Mouse (Mus musculus): ENCODE data around the gene Mthfd1l. TPM values are rescaled to one million over a fixed set of nuclear protein-coding genes. Genes with fewer than 3 reads are reported as not detected.
A peak's percentile ranks its signal among the peaks of the same experiment; 100 is the strongest.

The Mthfd1l gene
- polyA plus RNA-seq, 1 experiment from 2014 or later = 26.0 TPM

DNA sequence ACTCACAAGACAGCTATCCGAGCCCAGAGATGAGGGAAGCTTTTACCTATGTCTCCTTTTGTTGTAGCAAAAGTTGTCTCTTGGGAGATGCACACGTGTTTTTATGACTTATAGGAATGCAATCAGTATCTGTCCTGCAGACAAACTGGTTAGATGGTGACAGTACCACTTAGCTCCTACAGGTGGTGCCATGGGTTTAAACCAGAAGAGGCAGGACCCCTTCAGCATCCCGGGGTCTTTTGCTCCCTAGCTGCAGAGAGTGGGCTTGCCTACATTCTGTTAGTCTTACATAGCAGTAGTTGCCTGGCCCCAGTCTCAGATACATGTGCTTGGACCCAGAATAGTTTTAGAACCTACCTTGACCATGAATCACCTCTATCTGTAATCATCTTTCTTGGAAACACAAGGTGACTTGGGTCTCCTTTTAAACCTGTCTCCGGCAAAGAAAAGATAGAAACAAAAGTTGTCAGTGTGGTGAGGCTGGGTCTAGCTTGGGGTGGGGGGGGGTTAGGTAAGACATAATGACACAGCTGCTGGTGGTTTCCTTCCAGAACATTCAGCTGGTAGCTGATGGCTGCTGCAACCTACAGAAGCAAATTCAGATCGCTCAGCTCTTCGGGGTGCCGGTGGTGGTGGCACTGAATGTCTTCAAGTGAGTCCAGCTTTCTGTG, 116.0 kb downstream of the Mthfd1l start:
- Histone ChIP-seq H3K36me3 (peaks cover 75% of the 10 kb centered on the region), H3K27ac (no peak overlapping the region), H3K4me2 (no peak overlapping the region), H3K9ac (no peak overlapping the region), H3K9me3 (replicated peaks) (no peaks in the 10 kb centered on the region), H3K4me3 (replicated peaks) (no peak overlapping the region), H3K27me3 (no peaks in the 10 kb centered on the region), H3K4me1 (replicated peaks) (no peaks in the 10 kb centered on the region)
- WGBS (ENCODE audit: insufficient replicate concordance) = 74% methylated on average over 7 of the region's 7 CpGs
- no peak for ATAC-seq (ENCODE audit: low read depth)
- no peak for DNase-seq

DNA sequence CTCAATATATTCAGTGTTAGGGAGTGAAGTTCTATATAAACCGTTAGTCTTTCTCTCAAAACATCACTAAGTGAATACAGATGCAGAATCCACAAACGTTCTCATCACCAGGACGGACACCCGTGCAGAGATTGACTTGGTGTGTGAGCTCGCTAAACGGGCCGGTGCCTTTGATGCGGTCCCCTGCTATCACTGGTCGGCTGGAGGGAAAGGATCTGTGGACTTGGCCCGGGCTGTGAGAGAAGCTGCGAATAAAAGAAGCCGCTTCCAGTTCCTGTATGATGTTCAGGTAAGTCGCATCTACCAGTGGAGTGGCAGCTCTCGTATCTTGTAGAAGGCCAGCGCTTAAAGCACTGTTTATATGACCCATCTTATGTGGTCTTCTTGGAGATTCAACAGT, 117.0 kb downstream of the Mthfd1l start:
- H3K4me2 ChIP-seq = no peak overlapping the region
- no peak overlapping the region for H3K27ac ChIP-seq
- ATAC-seq (ENCODE audit: low read depth) (no peak), DNase-seq (no peak)
- H3K4me1 ChIP-seq (replicated peaks) = no peaks in the 10 kb centered on the region
- no peak overlapping the region for H3K4me3 ChIP-seq (replicated peaks)
- no peaks in the 10 kb centered on the region for H3K27me3 ChIP-seq
- H3K9ac ChIP-seq = no peak overlapping the region
- 83% methylated on average over 15 of the region's 15 CpGs for WGBS (ENCODE audit: insufficient replicate concordance)
- H3K36me3 ChIP-seq = peaks cover 76% of the 10 kb centered on the region
- no peaks in the 10 kb centered on the region for H3K9me3 ChIP-seq (replicated peaks)

- H3K4me3 ChIP-seq (replicated peaks) = no peak overlapping the region
- H3K4me2 ChIP-seq = no peak overlapping the region
- DNase-seq (no peak), ATAC-seq (ENCODE audit: low read depth) (no peak)
- 0 out of 2 replicates have a peak, but pooled peaks cover 3% of the 10 kb centered on the region for H3K4me1 ChIP-seq (replicated peaks)
- 78% methylated on average over 8 of the region's 8 CpGs for WGBS (ENCODE audit: insufficient replicate concordance)
- no peak overlapping the region for H3K9ac ChIP-seq
- no peaks in the 10 kb centered on the region for H3K9me3 ChIP-seq (replicated peaks)
- no peak overlapping the region for H3K27ac ChIP-seq
- no peaks in the 10 kb centered on the region for H3K27me3 ChIP-seq
- peaks cover 87% of the 10 kb centered on the region for H3K36me3 ChIP-seq
Observed at GRCm38 (mm10) chr10:4092990-4093389, 120.1 kb downstream of the Mthfd1l start.

- H3K4me3 ChIP-seq (replicated peaks) = no peak overlapping the region
- no peaks in the 10 kb centered on the region for H3K9me3 ChIP-seq (replicated peaks)
- H3K36me3 ChIP-seq = peaks cover 79% of the 10 kb centered on the region
- no peaks in the 10 kb centered on the region for H3K27me3 ChIP-seq
- 86% methylated on average over 9 of the region's 9 CpGs for WGBS (ENCODE audit: insufficient replicate concordance)
- H3K4me2 ChIP-seq = no peak overlapping the region
- DNase-seq (no peak), ATAC-seq (ENCODE audit: low read depth) (no peak)
- 0 out of 2 replicates have a peak, but pooled peaks cover 3% of the 10 kb centered on the region for H3K4me1 ChIP-seq (replicated peaks)
- H3K27ac ChIP-seq = no peak overlapping the region
- no peak overlapping the region for H3K9ac ChIP-seq
Observed at GRCm38 (mm10) chr10:4094093-4094817, 121.3 kb downstream of the Mthfd1l start.

DNA sequence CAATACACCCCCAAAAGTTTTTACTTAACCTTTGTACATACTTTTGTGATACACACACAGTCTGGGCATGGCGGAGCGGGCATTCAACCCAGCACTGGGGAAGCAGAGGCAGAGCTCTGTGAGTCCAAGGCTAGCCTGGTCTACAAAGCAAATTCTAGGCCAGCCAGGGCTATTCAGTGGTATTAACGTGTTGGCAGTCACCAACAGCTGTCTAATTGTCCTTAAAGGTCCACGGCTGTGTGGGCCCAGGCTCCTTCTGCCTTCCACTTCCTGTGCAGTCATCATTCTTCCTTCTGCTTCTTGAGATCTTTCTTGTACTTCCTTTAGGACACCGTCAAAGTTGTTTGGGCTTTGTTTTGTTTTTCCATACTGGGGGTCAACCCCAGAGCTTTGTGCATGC, 123.2 kb downstream of the Mthfd1l start:
- Histone ChIP-seq H3K9ac (no peak overlapping the region), H3K27me3 (no peaks in the 10 kb centered on the region), H3K27ac (no peak overlapping the region), H3K9me3 (replicated peaks) (no peaks in the 10 kb centered on the region), H3K4me2 (no peak overlapping the region), H3K4me3 (replicated peaks) (no peak overlapping the region), H3K36me3 (peaks cover 68% of the 10 kb centered on the region), H3K4me1 (replicated peaks) (0 out of 2 replicates have a peak, but pooled peaks cover 3% of the 10 kb centered on the region)
- DNase-seq (no peak), ATAC-seq (ENCODE audit: low read depth) (no peak)
- whole genome bisulfite sequencing (ENCODE audit: insufficient replicate concordance) = 62% methylated on average over 5 of the region's 5 CpGs

GRCm38 (mm10) chr10:4100007-4100406, 127.1 kb downstream of the Mthfd1l start:
- DNase-seq = no peak
- Histone ChIP-seq H3K36me3 (peaks cover 66% of the 10 kb centered on the region), H3K9ac (no peak overlapping the region), H3K27me3 (no peaks in the 10 kb centered on the region), H3K4me2 (no peak overlapping the region), H3K4me1 (replicated peaks) (0 out of 2 replicates have a peak, but pooled peaks cover 3% of the 10 kb centered on the region), H3K9me3 (replicated peaks) (no peaks in the 10 kb centered on the region), H3K27ac (no peak overlapping the region), H3K4me3 (replicated peaks) (no peak overlapping the region)
- 77% methylated on average over 6 of the region's 6 CpGs for WGBS (ENCODE audit: insufficient replicate concordance)
- ATAC-seq (ENCODE audit: low read depth) = no peak

DNA sequence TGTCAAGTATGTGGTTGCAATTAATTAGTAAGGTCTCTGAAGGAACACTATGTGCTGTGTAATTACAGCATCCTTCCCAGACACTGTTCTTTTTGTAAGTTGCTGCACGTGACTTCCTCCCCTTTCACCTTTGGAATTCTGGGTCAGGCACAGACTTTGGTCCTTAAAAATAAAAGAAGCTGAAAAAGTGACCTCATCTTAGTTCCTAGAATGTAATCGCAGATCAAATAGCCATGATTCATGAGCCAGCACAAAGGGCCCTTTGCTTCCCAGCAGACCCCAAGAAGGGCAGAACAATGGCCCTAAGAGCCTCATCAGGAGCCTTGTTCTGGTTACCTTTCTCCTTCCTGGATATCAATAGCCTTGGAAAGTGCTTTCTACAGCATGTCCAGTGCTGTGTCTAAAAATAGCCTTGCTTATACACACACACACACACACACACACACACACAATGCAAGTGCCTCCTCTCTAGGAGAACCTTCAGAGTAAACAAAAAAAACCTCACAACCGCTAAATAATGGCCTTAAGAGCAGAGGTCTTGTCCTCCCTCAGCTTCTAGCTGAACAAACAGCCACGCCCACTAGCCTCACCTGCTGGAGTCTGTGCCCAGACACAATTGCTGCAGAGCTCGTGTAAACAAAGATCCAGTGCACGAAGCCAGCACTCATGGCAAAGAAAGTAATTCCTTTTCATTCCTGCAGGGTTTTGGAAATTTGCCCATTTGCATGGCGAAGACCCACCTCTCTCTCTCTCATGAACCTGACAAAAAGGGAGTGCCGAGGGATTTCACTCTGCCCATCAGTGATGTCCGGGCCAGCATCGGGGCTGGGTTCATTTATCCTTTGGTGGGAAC, 133.0 kb downstream of the Mthfd1l start:
- 69% methylated on average over 10 of the region's 10 CpGs for WGBS (ENCODE audit: insufficient replicate concordance)
- H3K27ac ChIP-seq = peak overlapping the region; percentile 27; the same call in 1 of the 2 replicates
- peak; percentile 11; the same call in 1 of the 2 replicates for ATAC-seq (ENCODE audit: low read depth)
- H3K4me1 ChIP-seq (replicated peaks) = peaks cover 11% of the 10 kb centered on the region
- no peak overlapping the region for H3K9ac ChIP-seq
- no peak overlapping the region for H3K4me2 ChIP-seq
- DNase-seq = no peak
- no peaks in the 10 kb centered on the region for H3K27me3 ChIP-seq
- peaks cover 63% of the 10 kb centered on the region for H3K36me3 ChIP-seq
- H3K9me3 ChIP-seq (replicated peaks) = no peaks in the 10 kb centered on the region
- H3K4me3 ChIP-seq (replicated peaks) = no peak overlapping the region

DNA sequence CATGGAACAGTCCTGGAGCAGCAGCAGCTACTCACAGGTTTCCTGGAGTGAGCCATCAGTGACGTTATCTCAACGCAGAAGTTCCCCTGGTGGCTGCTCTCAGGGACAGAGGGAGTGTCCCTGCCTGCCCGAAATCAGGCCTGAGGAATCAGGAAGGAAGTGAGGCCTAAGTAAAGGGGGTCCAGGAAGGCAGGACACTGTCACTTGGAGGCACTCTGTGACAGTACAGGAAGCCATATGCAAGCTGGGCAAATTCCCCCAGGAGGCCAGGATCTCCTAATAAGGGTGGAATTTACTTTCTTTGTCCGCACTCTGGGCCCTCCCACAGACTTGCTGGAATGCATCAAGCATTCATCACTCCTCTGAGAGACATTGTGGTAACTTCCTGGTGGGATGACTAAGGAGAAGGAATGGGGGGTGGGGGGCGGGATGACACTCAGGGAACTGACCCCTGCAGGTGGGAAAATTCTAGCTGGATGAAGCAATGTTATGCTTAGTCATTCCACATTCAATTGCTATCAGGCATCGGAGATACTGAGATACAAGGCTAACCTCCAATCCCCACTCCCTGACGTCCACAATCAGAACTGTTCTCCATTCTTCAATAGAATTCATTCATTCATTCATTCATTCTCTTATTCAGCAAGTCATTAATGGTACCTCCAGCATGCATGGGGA, 134.9 kb downstream of the Mthfd1l start:
- H3K36me3 ChIP-seq = peaks cover 62% of the 10 kb centered on the region

GRCm38 (mm10) chr10:4108462-4108861, 135.5 kb downstream of the Mthfd1l start:
- Histone ChIP-seq H3K9ac (no peak overlapping the region), H3K4me1 (replicated peaks) (peaks cover 22% of the 10 kb centered on the region), H3K27me3 (no peaks in the 10 kb centered on the region), H3K9me3 (replicated peaks) (no peaks in the 10 kb centered on the region), H3K4me2 (no peak overlapping the region), H3K36me3 (peaks cover 62% of the 10 kb centered on the region), H3K27ac (0 out of 2 replicates have a peak overlapping the region, but pooled peaks have one; percentile 9), H3K4me3 (replicated peaks) (no peak overlapping the region)
- DNase-seq (no peak), ATAC-seq (ENCODE audit: low read depth) (no peak)
- WGBS (ENCODE audit: insufficient replicate concordance) = 77% methylated on average over 9 of the region's 9 CpGs

More for the DNA sequence above, 134.9 kb downstream of the Mthfd1l start:
- H3K4me3 ChIP-seq (replicated peaks) = no peak overlapping the region
- H3K27me3 ChIP-seq = no peaks in the 10 kb centered on the region
- no peak overlapping the region for H3K4me2 ChIP-seq
- no peaks in the 10 kb centered on the region for H3K9me3 ChIP-seq (replicated peaks)
- peaks cover 22% of the 10 kb centered on the region for H3K4me1 ChIP-seq (replicated peaks)
- WGBS (ENCODE audit: insufficient replicate concordance) = 35% methylated on average over 7 of the region's 7 CpGs
- ATAC-seq (ENCODE audit: low read depth) = peak; percentile 67
- H3K9ac ChIP-seq = no peak overlapping the region
- no peak for DNase-seq
- peak overlapping the region; percentile 55 for H3K27ac ChIP-seq

GRCm38 (mm10) chr10:4111095-4111794, 138.3 kb downstream of the Mthfd1l start:
- H3K4me3 ChIP-seq (replicated peaks) = no peak overlapping the region
- H3K27me3 ChIP-seq = no peaks in the 10 kb centered on the region
- 70% methylated on average over 19 of the region's 19 CpGs for WGBS (ENCODE audit: insufficient replicate concordance)
- peak overlapping the region; percentile 26; the same call in 1 of the 2 replicates for H3K4me2 ChIP-seq
- DNase-seq = no peak
- no peaks in the 10 kb centered on the region for H3K9me3 ChIP-seq (replicated peaks)
- peaks cover 17% of the 10 kb centered on the region for H3K4me1 ChIP-seq (replicated peaks)
- H3K27ac ChIP-seq = no peak overlapping the region; the same call in 1 of the 2 replicates
- H3K36me3 ChIP-seq = peaks cover 59% of the 10 kb centered on the region
- peak; percentile 41; the same call in 1 of the 2 replicates for ATAC-seq (ENCODE audit: low read depth)
- H3K9ac ChIP-seq = no peak overlapping the region
